Mouse (Mus musculus) embryonic facial prominence, embryonic 11.5 days (tissue): ENCODE data around the gene Mrpl19. TPM values are rescaled to one million over a fixed set of nuclear protein-coding genes. Genes with fewer than 3 reads are reported as not detected.

Experiments used
- ATAC-seq: fragments of 200-750 bp; cut with Nextera tagmentation; replicated peaks from 2 replicates; pipeline ENCODE4 v1.8.0; 2017; ENCODE audit warnings: low read depth; ENCODE audit not compliant: insufficient number of reproducible peaks, low FRiP score, low TSS enrichment
- DNase-seq: peaks from one replicate; pipeline ENCODE4 v3.0.0-alpha.2; 2015; ENCODE audit warnings: low spot score
- H3K27ac ChIP-seq: fragments of 300-500 bp; sonication (generic); replicated peaks from 2 replicates; pipeline ENCODE4 v1.5.1; 2014; ENCODE audit warnings: mild to moderate bottlenecking, low read depth, low read length, control low read depth
- H3K27me3 ChIP-seq: fragments of 300-500 bp; sonication (generic); 2 replicates; pipeline ENCODE4 v1.6.1; 2014; ENCODE audit warnings: mild to moderate bottlenecking, low read length, moderate library complexity, mixed read lengths; ENCODE audit not compliant: control insufficient read depth, insufficient read depth
- H3K36me3 ChIP-seq: fragments of 300-500 bp; sonication (generic); replicated peaks from 2 replicates; pipeline ENCODE4 v1.6.1; 2014; ENCODE audit warnings: low read depth, mild to moderate bottlenecking, low read length, moderate library complexity, mixed read lengths; ENCODE audit not compliant: control insufficient read depth, insufficient read depth
- H3K4me1 ChIP-seq: fragments of 300-500 bp; sonication (generic); 2 replicates; pipeline ENCODE4 v1.6.1; 2014; ENCODE audit warnings: low read length, mixed read lengths; ENCODE audit not compliant: control insufficient read depth, insufficient read depth
- H3K4me2 ChIP-seq: fragments of 300-500 bp; sonication (generic); 2 replicates; pipeline ENCODE4 v1.6.1; 2014; ENCODE audit warnings: low read depth, mild to moderate bottlenecking, control low read depth, low read length, moderate library complexity
- H3K4me3 ChIP-seq: fragments of 300-500 bp; sonication (generic); 2 replicates; pipeline ENCODE4 v1.5.1; 2014; ENCODE audit warnings: low read depth, low read length, control low read depth
- H3K9ac ChIP-seq: fragments of 300-500 bp; sonication (generic); replicated peaks from 2 replicates; pipeline ENCODE4 v1.6.1; 2014; ENCODE audit warnings: mild to moderate bottlenecking, control low read depth, low read length
- H3K9me3 ChIP-seq: fragments of 300-500 bp; sonication (generic); replicated peaks from 2 replicates; pipeline ENCODE4 v1.6.1; 2016; ENCODE audit warnings: mild to moderate bottlenecking, low read length, inconsistent platforms, mixed read lengths; ENCODE audit not compliant: control insufficient read depth
- WGBS: fragments of 180-500 bp; shearing (Covaris S2); extraction: QIAGEN DNeasy Blood & Tissue Kit; methylation state at CpG from one replicate; pipeline ENCODE4 v1.1.7; 2014; 5-methylcytosine and 5-hydroxymethylcytosine counted together
- polyA plus RNA-seq: library from polyadenylated mRNA; unstranded; fragments of >200 nt; fragmentation: Nextera tagmentation; extraction: Ambion mirVana; gene quantifications from 2 replicates; pipeline ENCODE4 v1.2.1, GENCODE M21; 2014

Mrpl19 gene
- polyA plus RNA-seq, 1 experiment from 2014 or later = 68.0 TPM

DNA sequence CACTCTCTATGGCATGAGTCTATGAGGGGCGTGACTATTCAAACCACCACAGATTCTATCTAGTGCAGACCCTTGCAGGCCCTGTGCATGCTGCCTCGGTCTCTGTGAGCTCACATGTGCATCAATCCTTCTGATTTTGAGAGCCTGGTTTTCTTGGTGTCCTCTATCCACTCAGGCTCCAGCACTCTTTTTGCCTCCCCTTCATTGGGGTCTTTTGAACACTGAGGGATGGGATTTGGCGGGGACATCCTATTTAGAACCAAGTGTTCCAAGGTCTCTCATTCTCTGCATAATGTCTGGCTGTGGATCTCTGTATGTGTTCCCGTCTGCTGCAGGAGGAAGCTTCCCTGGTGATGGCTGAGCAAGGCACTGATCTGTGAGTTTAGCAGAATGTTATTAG lies 13.5 kb upstream of the Mrpl19 start:
- H3K4me2 ChIP-seq = no peak overlapping the region
- 86% methylated on average over 4 of the region's 4 CpGs for WGBS
- H3K9ac ChIP-seq = no peak overlapping the region
- no peak overlapping the region for H3K4me3 ChIP-seq
- H3K36me3 ChIP-seq = no peaks in the 10 kb centered on the region
- no peaks in the 10 kb centered on the region for H3K27me3 ChIP-seq
- H3K27ac ChIP-seq = no peak overlapping the region
- DNase-seq (no peak), ATAC-seq (no peak)
- H3K4me1 ChIP-seq = no peaks in the 10 kb centered on the region
- H3K9me3 ChIP-seq = no peaks in the 10 kb centered on the region

GRCm38 (mm10) chr6:81975971-81976621 lies 10.3 kb upstream of the Mrpl19 start:
- peak; percentile 81 for DNase-seq
- Histone ChIP-seq H3K27me3 (no peaks in the 10 kb centered on the region), H3K4me2 (no peak overlapping the region), H3K4me3 (no peak overlapping the region), H3K9ac (no peak overlapping the region), H3K36me3 (no peaks in the 10 kb centered on the region), H3K27ac (no peak overlapping the region), H3K9me3 (no peaks in the 10 kb centered on the region), H3K4me1 (no peaks in the 10 kb centered on the region)
- WGBS = 39% methylated on average over 7 of the region's 7 CpGs
- ATAC-seq = peak; percentile 50; the same call in 1 of the 2 replicates

DNA sequence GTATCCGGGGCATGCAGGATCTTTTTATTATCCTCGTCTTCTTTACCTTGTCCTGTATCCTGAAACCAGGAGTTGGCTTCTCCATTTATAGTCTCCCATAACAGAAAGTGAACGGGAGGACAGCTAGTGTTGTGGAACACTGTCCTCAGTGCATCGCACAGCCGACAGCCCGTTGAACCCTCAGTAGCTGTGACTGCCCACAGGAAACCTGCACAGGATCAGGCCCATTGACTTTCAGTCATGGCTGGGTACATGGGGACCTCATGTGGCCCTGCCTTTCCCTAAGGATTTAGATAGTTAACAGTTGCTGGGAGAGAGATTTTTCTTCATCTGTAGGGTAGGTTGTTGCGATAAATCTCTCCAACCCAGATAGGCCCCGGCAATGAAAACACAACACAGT lies 6.8 kb upstream of the Mrpl19 start:
- H3K9ac ChIP-seq = no peak overlapping the region
- no peaks in the 10 kb centered on the region for H3K9me3 ChIP-seq
- H3K4me1 ChIP-seq = no peaks in the 10 kb centered on the region
- H3K27ac ChIP-seq = no peak overlapping the region
- no peak overlapping the region for H3K4me3 ChIP-seq
- WGBS = 87% methylated on average over 8 of the region's 8 CpGs
- no peak for ATAC-seq
- no peaks in the 10 kb centered on the region for H3K36me3 ChIP-seq
- no peak overlapping the region for H3K4me2 ChIP-seq
- no peak for DNase-seq
- H3K27me3 ChIP-seq = no peaks in the 10 kb centered on the region

DNA sequence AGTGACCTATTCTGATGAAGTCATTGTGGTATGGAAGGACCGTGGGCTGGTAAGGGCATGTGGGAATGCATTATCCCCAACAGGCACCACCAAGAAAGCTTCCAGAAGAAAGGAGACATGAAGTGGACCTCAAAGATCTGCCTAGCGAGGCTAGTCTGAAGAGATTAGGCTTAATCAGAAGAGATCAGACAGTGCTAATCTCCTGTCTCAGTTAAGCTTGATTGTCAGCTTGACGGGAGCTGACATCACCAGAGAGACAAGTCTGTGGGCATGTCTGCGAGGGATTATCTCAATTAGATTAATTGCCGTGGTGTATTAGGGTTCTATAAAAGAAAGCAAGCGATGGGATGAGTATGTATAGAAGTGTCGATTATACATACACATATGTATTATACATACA lies 5.4 kb upstream of the Mrpl19 start:
- H3K4me2 ChIP-seq = no peak overlapping the region
- H3K4me3 ChIP-seq = no peak overlapping the region
- H3K9me3 ChIP-seq = no peaks in the 10 kb centered on the region
- WGBS = 77% methylated on average over 7 of the region's 7 CpGs
- no peak overlapping the region for H3K9ac ChIP-seq
- no peaks in the 10 kb centered on the region for H3K36me3 ChIP-seq
- H3K27ac ChIP-seq = no peak overlapping the region
- DNase-seq (no peak), ATAC-seq (no peak)
- H3K4me1 ChIP-seq = no peaks in the 10 kb centered on the region
- no peaks in the 10 kb centered on the region for H3K27me3 ChIP-seq

DNA sequence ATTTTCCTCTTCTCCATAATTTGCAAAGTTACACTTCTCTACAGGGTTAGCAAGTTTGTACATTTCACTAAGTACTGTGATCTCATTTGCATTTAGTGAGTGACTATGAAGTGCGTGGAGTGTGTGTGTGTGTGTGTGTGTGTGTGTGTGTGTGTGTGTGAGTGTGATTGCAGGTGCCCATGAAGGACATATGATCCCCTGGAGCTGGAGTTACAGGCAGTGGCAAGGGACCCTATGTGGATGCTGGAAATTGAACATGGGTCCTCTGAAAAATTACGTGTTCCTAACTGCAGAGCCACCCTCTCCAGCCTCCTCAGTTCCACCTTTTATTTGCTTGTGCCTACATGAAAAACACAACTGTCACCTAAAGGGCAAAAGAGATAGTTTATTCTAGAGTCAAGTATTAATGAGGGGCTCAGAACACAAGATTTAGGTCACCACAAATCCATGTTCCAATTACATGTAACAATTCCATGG lies 348 bp upstream of the Mrpl19 start:
- DNase-seq (no peak), ATAC-seq (peak; percentile 54)
- WGBS = 49% methylated on average over 2 of the region's 2 CpGs
- Histone ChIP-seq H3K9ac (no peak overlapping the region), H3K27ac (no peak overlapping the region), H3K36me3 (peaks cover 5% of the 10 kb centered on the region), H3K27me3 (no peaks in the 10 kb centered on the region), H3K9me3 (no peaks in the 10 kb centered on the region), H3K4me1 (no peaks in the 10 kb centered on the region), H3K4me3 (peak overlapping the region; percentile 86), H3K4me2 (no peak overlapping the region)

GRCm38 (mm10) chr6:81960284-81960683 lies 5.5 kb downstream of the Mrpl19 start:
- H3K4me3 ChIP-seq = no peak overlapping the region
- WGBS = 88% methylated on average over 1 of the region's 1 CpGs
- H3K4me1 ChIP-seq = no peaks in the 10 kb centered on the region
- no peak overlapping the region for H3K4me2 ChIP-seq
- H3K9ac ChIP-seq = no peak overlapping the region
- H3K27me3 ChIP-seq = no peaks in the 10 kb centered on the region
- ATAC-seq (no peak), DNase-seq (no peak)
- no peak overlapping the region for H3K27ac ChIP-seq
- 0 out of 2 replicates have a peak, but pooled peaks cover 3% of the 10 kb centered on the region for H3K9me3 ChIP-seq
- peaks cover 13% of the 10 kb centered on the region for H3K36me3 ChIP-seq

DNA sequence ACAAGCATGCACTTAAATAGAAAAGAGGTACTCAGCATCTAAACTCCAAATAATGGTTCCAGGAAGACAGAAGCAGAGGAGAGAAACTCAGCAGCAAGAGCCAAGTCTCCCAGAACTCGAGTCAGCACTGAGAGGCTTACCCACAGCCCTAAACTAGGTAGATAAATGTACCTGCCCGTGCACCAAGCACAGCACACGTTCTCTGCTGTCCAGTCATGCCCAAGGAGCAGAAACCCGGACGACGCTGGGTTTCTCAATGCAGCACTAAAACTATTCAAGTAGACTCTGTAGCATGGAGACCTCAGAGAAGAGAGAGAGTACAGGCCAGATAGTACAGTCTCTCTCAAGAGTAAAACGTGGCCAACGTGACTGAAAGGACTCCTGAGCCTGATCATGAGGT lies 5.9 kb downstream of the Mrpl19 start:
- Histone ChIP-seq H3K9me3 (0 out of 2 replicates have a peak, but pooled peaks cover 3% of the 10 kb centered on the region), H3K4me3 (no peak overlapping the region), H3K9ac (no peak overlapping the region), H3K36me3 (peaks cover 13% of the 10 kb centered on the region), H3K27me3 (no peaks in the 10 kb centered on the region), H3K4me2 (no peak overlapping the region), H3K27ac (no peak overlapping the region), H3K4me1 (no peaks in the 10 kb centered on the region)
- DNase-seq = no peak
- 93% methylated on average over 8 of the region's 8 CpGs for WGBS
- ATAC-seq = no peak

DNA sequence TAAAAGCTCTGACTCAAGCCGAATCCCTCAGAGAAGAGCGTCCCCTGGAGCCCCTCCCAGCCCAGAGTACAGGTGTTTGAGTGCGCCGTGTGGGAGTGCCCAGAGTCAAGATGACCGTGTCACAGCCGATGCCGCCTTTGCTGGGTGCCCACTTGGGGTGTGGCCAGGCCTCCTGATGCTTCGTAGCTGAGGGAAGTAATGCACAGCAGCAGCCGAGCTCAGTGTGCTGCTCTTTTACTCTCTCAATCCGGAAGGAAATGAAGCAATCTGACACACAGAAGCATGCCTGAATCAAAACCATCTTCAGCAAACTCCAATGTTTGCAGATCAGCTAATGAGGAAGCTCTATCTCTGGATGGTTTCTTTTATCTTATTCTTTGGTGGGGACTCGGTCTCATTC lies 7.8 kb downstream of the Mrpl19 start:
- DNase-seq (no peak), ATAC-seq (no peak)
- Histone ChIP-seq H3K4me1 (no peaks in the 10 kb centered on the region), H3K9me3 (0 out of 2 replicates have a peak, but pooled peaks cover 3% of the 10 kb centered on the region), H3K4me2 (no peak overlapping the region), H3K27ac (no peak overlapping the region), H3K36me3 (peaks cover 10% of the 10 kb centered on the region), H3K9ac (no peak overlapping the region), H3K27me3 (no peaks in the 10 kb centered on the region), H3K4me3 (no peak overlapping the region)
- 93% methylated on average over 11 of the region's 11 CpGs for WGBS
